Mouse (Mus musculus) thymus, postnatal 0 days (tissue): ENCODE results near the gene Hes1. TPM values are rescaled to one million over a fixed set of nuclear protein-coding genes. Genes with fewer than 3 reads are reported as not detected.
A peak's percentile ranks its signal among the peaks of the same experiment; 100 is the strongest.

Source experiments
- DNase-seq: peaks from one replicate; pipeline ENCODE4 v3.0.0-alpha.2; 2015; ENCODE audit warnings: low spot score
- polyA plus RNA-seq: library from polyadenylated mRNA; unstranded; fragments of >200 nt; fragmentation: Nextera tagmentation; extraction: Ambion mirVana; gene quantifications from 2 replicates; pipeline ENCODE4 v1.2.1, GENCODE M21; 2015

Hes1 gene
- polyA plus RNA-seq, 1 experiment from 2014 or later: 36.3 TPM

DNA sequence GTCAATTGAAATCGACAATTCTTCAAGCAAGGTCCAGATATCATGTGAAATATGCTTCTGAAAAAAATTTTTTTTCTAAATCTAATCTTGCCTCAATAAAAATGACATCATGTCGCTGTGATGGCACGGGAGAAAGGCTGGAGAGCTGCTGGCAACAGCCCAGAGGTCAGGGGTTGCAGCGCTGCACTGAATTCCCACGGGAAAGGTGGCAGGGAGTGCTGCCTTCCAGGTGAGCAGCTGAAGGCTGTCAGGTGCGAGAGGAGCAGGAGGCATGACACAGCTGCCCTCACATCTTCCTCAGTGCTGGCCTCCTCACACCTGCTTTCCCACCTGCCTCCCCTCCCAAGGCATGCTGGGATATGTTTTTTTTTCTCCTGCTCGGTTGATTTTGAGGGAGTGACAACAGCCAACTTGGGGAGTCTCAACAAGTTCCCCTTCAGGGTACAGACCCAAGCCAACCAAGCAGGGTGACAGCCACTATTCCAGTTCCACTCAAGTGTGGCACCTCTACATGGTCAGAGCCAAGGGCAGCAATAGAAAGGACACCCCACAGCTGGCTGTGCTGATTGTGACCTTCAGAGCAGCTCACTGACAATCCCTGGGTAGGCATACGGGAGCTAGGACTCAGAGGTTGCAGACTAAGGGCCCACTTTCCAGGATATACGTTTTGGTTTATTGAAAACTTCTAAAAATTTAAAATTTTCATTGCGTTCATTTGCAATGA, 13.3 kb upstream of the Hes1 start:
- no peak for DNase-seq

GRCm38 (mm10) chr16:30052271-30052670, 11.9 kb upstream of the Hes1 start:
- DNase-seq: no peak

DNA sequence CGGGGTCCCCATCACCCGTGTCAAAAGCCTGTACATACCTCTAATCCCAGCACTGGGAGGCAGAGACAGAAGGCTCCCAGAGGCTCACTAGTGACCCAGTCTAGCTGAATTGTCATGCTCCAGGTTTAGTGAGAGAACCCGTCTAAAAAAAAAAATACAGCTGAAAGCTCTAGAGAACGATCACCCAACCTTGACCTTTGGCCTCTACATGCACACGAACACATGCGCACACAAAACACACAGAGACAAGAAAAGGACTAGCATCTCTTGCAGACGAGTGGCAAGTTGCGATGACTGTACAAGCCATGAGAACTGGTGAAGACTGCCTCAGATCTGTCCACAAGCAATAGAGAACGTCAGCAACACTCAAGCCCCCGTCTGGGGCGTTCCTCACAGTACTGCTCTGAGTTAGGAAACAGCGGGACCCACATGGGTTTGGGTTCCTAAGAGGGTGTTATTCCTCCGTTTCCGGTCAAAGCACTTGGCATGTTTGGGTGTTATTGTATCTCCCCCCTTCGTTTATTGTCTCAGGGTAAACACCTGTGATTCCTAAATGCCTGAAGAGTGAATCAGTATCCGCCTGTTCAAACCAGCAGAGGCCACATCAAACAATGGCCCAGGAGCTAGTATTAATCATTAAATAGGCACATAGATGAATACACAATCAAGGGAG, 11.2 kb upstream of the Hes1 start:
- DNase-seq: no peak

GRCm38 (mm10) chr16:30054541-30054940, 9.6 kb upstream of the Hes1 start:
- no peak for DNase-seq

GRCm38 (mm10) chr16:30055361-30055889, 8.8 kb upstream of the Hes1 start:
- no peak for DNase-seq

- DNase-seq: no peak
Measured at GRCm38 (mm10) chr16:30055927-30056326, 8.3 kb upstream of the Hes1 start.

DNA sequence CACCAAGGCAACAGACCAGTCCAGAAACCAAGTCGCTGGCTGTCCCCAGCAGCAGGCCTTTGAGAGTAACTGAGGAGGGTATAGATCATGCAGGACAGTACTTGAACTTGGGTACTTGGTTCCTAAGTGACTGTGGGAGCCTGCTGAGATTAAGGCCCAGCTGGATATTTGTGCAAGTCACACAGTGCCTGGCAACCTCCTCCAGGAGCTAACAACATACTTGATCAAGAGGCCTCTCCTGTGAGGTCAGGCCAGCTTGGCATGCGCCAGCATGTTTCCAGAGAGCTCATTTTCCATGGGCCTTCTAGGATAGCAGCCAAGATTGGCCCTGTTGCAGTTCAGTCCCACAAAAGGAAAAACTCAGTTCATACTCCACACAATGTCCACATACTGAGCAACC, 7.3 kb upstream of the Hes1 start:
- no peak for DNase-seq

DNA sequence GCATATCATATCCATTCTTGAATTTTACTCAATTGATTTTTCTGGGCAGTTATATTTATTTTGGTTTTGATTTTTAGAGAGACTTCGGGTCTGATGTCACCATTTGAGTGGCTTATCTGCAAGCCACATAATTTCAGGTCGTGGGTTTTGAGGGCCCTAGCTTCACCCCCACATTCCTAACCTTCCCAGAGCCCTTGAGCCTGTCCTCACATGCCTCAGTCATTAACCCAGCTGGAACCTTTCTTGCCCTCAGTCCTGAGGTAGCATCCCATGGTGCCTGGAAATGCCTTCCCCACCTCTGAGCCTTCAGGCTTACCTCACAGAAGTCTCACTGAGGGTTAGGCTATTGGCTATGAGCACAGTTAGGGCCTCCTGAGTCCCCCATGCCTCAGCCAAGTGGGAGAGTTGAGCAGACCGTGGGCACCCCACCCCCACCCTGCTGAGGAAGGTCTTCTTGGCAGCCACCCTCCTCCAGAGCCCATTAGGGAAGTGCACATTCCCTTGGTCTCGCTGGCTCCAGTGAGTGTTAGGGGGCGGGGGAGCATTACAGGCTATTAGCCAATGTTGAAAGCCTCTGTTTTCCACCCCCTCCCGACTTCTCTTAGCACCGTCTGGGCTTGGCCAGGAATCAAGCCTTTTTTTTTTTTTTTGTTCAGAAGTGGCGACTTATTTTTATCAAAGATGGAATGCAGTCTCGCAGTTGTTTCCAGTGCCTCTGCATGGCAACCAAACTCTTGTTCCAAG, 5.0 kb upstream of the Hes1 start:
- no peak for DNase-seq

DNA sequence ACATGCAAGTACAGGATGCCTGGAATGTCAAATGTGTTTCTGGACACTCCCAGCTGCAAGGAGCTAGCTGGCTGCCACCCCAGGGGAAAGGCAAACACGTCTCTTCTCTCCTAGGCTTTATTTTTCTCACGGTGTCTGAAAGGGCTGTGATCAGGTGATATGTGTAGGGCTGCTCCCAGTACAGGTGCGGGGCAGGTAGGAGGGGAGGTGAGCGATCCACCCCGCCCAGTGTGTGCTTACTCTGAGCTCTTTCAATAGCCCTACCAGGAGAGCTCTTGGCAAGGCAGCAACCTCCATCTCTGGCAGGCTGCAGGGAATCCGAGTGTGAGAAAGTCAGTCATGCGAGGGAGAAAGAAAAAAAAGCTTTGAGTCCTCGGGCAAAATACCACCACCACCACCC, 3.8 kb upstream of the Hes1 start:
- no peak for DNase-seq

GRCm38 (mm10) chr16:30062242-30063030, 1.7 kb upstream of the Hes1 start:
- DNase-seq: no peak

GRCm38 (mm10) chr16:30063121-30063881, 883 bp upstream of the Hes1 start:
- peak; percentile 21 for DNase-seq

DNA sequence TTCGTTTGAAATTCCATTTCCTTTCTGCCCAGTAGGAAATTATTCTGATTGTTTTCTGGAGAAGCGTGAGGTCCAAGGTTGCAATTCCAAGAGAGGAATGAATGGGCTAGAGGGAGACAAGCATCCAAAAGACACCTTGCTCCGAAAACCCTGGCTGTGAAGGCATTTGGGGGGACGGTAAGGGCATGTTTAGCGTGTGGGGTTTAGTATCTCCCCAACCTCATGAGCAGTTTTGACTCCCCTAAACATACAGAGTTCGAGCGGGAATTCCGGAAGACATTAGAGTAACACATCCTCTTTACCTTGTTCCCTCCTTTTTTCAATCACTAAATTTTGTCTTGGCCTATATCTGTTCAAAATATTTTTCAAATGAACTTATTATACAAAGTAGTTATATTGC, 429 bp downstream of the Hes1 start:
- peak; percentile 11 for DNase-seq

GRCm38 (mm10) chr16:30065077-30065476, 893 bp downstream of the Hes1 start:
- DNase-seq: peak; percentile 70

DNA sequence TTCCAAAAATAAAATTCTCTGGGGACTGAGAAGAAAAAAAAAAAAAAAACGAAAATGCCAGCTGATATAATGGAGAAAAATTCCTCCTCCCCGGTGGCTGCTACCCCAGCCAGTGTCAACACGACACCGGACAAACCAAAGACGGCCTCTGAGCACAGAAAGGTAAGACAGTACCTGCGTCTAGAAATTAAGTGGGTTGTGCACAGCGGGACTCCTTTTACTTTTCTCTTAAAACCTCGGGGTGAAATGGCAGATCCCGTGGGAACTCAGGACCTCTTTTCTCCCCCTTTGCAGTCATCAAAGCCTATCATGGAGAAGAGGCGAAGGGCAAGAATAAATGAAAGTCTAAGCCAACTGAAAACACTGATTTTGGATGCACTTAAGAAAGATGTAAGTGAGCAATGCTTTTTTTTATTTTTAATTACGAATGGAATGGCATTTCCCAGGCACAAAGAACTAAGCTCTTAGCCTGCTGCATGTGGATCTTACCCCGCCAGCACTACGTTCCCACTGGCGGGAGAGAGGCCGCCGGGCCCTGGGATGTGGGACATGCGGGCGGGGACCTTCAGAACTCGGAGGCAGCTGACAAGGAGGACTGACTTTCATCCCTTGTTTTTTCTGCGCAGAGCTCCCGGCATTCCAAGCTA, 1.5 kb downstream of the Hes1 start:
- DNase-seq: no peak

DNA sequence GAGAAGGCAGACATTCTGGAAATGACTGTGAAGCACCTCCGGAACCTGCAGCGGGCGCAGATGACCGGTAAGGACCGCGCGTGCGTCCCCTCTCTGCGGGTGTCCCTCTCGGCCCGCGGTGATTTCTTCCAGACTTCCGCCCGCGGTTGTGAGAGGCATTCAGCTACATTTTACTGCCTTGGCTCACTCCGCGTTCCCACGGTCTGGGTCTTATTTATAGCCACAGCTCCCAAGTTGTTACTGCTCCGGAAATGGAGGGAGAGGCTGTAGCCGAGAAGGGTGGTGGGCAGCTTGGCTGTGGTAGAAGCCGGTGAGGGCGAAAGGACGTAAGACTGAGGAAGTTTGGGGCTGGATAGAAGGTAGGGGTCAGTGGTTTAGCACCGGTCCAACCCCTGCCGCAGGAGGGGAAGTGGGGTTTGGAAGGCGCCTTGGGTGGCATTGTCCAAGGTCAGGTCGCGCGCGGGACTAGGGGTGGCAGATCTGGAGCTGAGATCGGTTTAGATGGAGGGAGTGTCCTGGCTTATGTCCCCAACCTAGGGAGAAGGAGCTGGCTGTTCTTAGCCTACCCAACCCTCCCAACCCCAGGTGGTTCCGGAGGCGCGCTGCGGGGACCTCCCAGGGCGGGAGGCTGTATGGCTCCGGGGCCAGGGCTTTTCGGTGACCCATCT, 2.1 kb downstream of the Hes1 start:
- peak; percentile 33 for DNase-seq

- DNase-seq: peak; percentile 87
Measured at GRCm38 (mm10) chr16:30066852-30067301, 2.7 kb downstream of the Hes1 start.

DNA sequence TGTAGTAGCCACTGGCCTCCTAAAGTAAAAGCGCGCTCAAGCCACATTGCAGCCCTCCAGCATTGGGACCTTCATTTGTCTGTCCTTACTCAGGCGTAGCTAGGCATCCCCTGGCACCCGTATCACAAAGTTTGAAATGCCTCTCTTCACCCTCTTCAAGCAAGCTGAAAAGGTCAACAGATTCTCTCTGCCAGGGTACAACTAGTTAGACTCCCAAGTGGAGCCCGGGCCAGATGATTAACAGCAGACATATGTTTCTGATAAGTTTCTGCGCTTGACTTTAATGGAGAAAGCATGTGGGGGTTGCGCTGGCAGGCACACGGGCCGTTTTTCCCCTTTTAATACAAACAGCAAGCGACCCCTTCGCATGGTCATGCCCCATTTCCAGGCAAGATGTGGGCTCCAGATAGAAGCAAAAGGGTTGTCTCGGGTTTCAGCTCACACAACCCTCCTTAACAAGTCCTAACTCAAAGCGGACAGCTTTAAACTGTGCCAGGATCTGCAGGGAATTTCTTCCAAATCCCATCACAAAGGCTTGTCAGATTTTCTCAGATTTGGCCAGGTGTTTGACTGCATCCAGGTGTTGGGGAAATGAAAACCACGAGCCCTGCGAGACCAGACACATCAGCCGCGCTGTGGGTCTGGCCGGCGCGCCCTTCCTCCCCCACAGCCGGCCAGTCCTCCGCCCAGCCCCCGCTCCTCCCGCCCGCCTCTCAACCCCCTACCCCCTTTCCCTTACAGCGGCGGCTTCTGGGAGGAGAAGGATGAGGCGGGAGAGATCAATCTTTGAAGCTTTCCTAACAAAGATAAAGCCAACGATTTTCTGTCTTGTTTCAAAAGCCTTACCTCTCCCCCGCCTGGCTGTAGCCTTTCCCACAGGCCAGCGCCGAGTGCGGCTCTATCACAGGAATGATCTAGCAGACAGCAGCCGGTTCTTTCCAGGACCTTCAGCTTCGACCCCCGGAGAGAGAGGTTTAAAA, 4.1 kb downstream of the Hes1 start:
- DNase-seq: peak; percentile 25

- peak; percentile 21 for DNase-seq
Measured at GRCm38 (mm10) chr16:30069580-30069949, 5.4 kb downstream of the Hes1 start.
